Mouse (Mus musculus): ENCODE results near the gene Slc22a13. TPM values are rescaled to one million over a fixed set of nuclear protein-coding genes. Genes with fewer than 3 reads are reported as not detected.

The Slc22a13 gene
- polyA plus RNA-seq (2015; fragmentation: Nextera tagmentation; extraction: Ambion mirVana): not detected in 2 replicates

DNA sequence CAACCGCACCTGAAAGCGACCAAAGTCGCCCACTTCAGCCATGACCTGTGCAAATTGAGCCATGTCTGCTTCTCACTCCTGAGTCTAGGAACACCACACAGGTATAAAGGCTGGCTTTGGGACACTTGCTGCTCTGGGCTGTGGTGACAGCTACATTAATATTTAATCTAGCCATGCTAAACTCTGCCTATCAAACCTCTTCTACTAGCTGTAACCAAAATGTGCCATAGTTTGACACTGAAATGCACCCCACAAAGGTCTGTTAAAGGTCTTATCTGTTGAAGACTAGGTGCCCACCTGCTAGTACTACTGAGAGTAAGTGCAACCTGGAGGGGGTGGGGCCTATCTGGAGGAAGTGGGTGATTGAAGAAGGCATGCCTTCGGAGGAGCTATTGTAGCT lies at the start of gene Slc22a13:
TSS of gene Slc22a13 (minus strand) at position 101 of the 400 bp plus-strand sequence.
- no peaks in the 10 kb centered on the region for H3K9me3 ChIP-seq (replicated peaks; ENCODE audit: control insufficient read depth, low read length)
- no peak within 1 kb of the TSS for H3K4me2 ChIP-seq (ENCODE audit: low read depth, low read length)
- no peak within 1 kb of the TSS for H3K27ac ChIP-seq (ENCODE audit: low read length)
- H3K4me1 ChIP-seq (ENCODE audit: control insufficient read depth, insufficient read depth, low read length): no peaks in the 10 kb centered on the region
- H3K36me3 ChIP-seq (ENCODE audit: control insufficient read depth, insufficient read depth, low read length): no peaks in the 10 kb centered on the region
- 94% methylated on average over 4 of the region's 4 CpGs for WGBS
- no peak for ATAC-seq (ENCODE audit: insufficient read depth, low FRiP score)
- no peaks in the 10 kb centered on the region for H3K27me3 ChIP-seq (ENCODE audit: control insufficient read depth, insufficient read depth, low read length)
- H3K4me3 ChIP-seq (replicated peaks; ENCODE audit: low read length): no peak within 1 kb of the TSS
- H3K9ac ChIP-seq (ENCODE audit: low read length): no peak within 1 kb of the TSS

DNA sequence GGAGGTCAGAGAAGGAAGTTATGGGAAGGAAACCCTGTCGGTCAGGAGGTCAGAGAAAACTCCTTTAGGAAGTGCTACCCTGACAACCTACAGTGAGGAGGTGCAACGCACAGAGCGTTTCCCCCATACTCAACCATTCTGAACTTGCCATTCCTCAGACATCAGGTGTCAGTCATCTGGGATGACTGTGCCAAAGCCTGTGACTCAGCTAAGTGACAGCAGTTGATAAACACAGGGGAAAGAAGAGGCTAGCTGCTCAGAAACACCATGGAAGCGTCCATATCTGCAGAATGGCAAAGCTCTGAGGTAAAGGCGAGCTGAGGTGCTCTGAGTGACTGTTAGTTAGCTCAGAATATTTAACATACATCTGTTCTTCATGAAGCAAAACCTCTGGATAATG lies 49.2 kb upstream of the Slc22a13 start:
- ATAC-seq (ENCODE audit: insufficient read depth, low FRiP score): no peak
- Histone ChIP-seq H3K27ac (ENCODE audit: low read length) (no peak overlapping the region), H3K36me3 (ENCODE audit: control insufficient read depth, insufficient read depth, low read length) (peaks cover 7% of the 10 kb centered on the region; the same call in 1 of the 2 replicates), H3K27me3 (ENCODE audit: control insufficient read depth, insufficient read depth, low read length) (no peaks in the 10 kb centered on the region), H3K9me3 (replicated peaks; ENCODE audit: control insufficient read depth, low read length) (no peaks in the 10 kb centered on the region), H3K9ac (ENCODE audit: low read length) (no peak overlapping the region), H3K4me1 (ENCODE audit: control insufficient read depth, insufficient read depth, low read length) (no peaks in the 10 kb centered on the region), H3K4me3 (replicated peaks; ENCODE audit: low read length) (no peak overlapping the region), H3K4me2 (ENCODE audit: low read depth, low read length) (no peak overlapping the region)
- WGBS: 78% methylated on average over 5 of the region's 5 CpGs

DNA sequence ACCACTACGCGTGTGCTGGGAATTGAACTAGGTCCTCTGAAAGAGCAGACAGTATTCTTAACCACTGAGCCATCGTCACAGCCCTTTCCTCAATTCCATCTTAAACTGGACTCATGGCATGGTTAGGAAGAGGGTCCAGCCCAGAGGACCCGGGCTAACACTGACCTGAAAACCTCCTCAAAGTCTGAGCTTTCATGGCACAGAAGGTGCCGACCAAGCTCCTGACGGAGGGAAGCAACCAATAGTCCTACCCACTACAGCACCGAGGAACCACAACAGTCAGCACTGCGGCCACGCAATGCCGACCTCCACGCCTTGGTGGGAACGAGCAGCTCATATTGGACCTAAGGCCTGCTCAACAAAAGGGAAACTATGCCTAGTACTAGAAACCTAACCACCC lies 47.3 kb upstream of the Slc22a13 start:
- Histone ChIP-seq H3K9me3 (replicated peaks; ENCODE audit: control insufficient read depth, low read length) (no peaks in the 10 kb centered on the region), H3K4me1 (ENCODE audit: control insufficient read depth, insufficient read depth, low read length) (no peaks in the 10 kb centered on the region), H3K9ac (ENCODE audit: low read length) (no peak overlapping the region), H3K36me3 (ENCODE audit: control insufficient read depth, insufficient read depth, low read length) (peaks cover 10% of the 10 kb centered on the region; the same call in 1 of the 2 replicates), H3K27me3 (ENCODE audit: control insufficient read depth, insufficient read depth, low read length) (no peaks in the 10 kb centered on the region), H3K27ac (ENCODE audit: low read length) (no peak overlapping the region), H3K4me3 (replicated peaks; ENCODE audit: low read length) (no peak overlapping the region), H3K4me2 (ENCODE audit: low read depth, low read length) (no peak overlapping the region)
- ATAC-seq (ENCODE audit: insufficient read depth, low FRiP score): no peak
- WGBS: 97% methylated on average over 12 of the region's 12 CpGs

DNA sequence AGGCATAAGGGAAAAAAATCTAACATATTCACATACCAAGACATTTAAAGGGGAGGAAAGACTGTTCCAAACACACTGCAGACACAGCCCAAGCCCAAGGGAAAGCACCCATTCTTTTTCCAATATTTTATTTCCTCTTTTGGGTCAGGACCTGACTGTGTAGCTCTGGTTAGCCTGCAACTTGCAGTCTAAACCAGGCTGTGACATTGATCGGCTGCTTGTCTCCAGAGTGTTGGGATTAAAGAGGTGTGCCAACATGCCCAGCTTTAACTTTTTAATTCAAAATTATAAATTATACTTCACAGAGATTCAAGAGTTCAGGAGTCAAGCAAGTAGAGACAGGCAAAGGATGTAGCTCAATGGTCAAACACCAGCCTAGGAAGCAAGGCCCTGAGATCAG lies 46.2 kb upstream of the Slc22a13 start:
- Histone ChIP-seq H3K4me3 (replicated peaks; ENCODE audit: low read length) (no peak overlapping the region), H3K36me3 (ENCODE audit: control insufficient read depth, insufficient read depth, low read length) (peaks cover 10% of the 10 kb centered on the region; the same call in 1 of the 2 replicates), H3K9me3 (replicated peaks; ENCODE audit: control insufficient read depth, low read length) (no peaks in the 10 kb centered on the region), H3K27ac (ENCODE audit: low read length) (no peak overlapping the region), H3K4me1 (ENCODE audit: control insufficient read depth, insufficient read depth, low read length) (no peaks in the 10 kb centered on the region), H3K4me2 (ENCODE audit: low read depth, low read length) (no peak overlapping the region), H3K27me3 (ENCODE audit: control insufficient read depth, insufficient read depth, low read length) (no peaks in the 10 kb centered on the region), H3K9ac (ENCODE audit: low read length) (no peak overlapping the region)
- ATAC-seq (ENCODE audit: insufficient read depth, low FRiP score): no peak
- WGBS: 90% methylated on average over 1 of the region's 1 CpGs

- H3K36me3 ChIP-seq (ENCODE audit: control insufficient read depth, insufficient read depth, low read length): peaks cover 13% of the 10 kb centered on the region; the same call in 1 of the 2 replicates
- ATAC-seq (ENCODE audit: insufficient read depth, low FRiP score): no peak
- H3K4me2 ChIP-seq (ENCODE audit: low read depth, low read length): no peak overlapping the region
- WGBS: 84% methylated on average over 2 of the region's 2 CpGs
- H3K9ac ChIP-seq (ENCODE audit: low read length): no peak overlapping the region
- no peaks in the 10 kb centered on the region for H3K4me1 ChIP-seq (ENCODE audit: control insufficient read depth, insufficient read depth, low read length)
- no peaks in the 10 kb centered on the region for H3K27me3 ChIP-seq (ENCODE audit: control insufficient read depth, insufficient read depth, low read length)
- H3K9me3 ChIP-seq (replicated peaks; ENCODE audit: control insufficient read depth, low read length): no peaks in the 10 kb centered on the region
- no peak overlapping the region for H3K4me3 ChIP-seq (replicated peaks; ENCODE audit: low read length)
- no peak overlapping the region for H3K27ac ChIP-seq (ENCODE audit: low read length)
Measured at GRCm38 (mm10) chr9:119254187-119254586, 45.3 kb upstream of the Slc22a13 start.

DNA sequence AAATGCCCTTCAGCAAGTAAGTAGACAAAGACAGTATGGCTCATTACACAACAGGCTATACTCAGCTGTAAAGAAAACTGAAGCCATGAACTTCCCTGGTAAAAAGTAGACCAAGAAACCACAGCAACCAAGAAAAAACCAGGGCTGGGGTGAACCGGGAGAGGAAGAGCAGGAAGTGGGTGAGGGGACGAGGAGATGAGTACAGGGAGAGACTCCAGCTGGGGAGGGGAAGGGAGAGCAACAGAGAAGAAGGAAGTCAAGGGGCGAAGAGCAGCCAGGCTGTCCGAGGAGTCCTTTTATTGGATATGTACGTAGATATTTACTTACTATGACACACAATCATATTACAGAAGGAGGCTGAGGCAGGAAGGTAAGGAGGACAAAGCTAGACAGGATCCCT lies 39.1 kb upstream of the Slc22a13 start:
- Histone ChIP-seq H3K27ac (ENCODE audit: low read length) (no peak overlapping the region), H3K4me1 (ENCODE audit: control insufficient read depth, insufficient read depth, low read length) (no peaks in the 10 kb centered on the region), H3K36me3 (ENCODE audit: control insufficient read depth, insufficient read depth, low read length) (peaks cover 10% of the 10 kb centered on the region; the same call in 1 of the 2 replicates), H3K9ac (ENCODE audit: low read length) (no peak overlapping the region), H3K9me3 (replicated peaks; ENCODE audit: control insufficient read depth, low read length) (no peaks in the 10 kb centered on the region), H3K4me3 (replicated peaks; ENCODE audit: low read length) (no peak overlapping the region), H3K27me3 (ENCODE audit: control insufficient read depth, insufficient read depth, low read length) (no peaks in the 10 kb centered on the region), H3K4me2 (ENCODE audit: low read depth, low read length) (no peak overlapping the region)
- 81% methylated on average over 5 of the region's 5 CpGs for WGBS
- ATAC-seq (ENCODE audit: insufficient read depth, low FRiP score): no peak

- Histone ChIP-seq H3K27ac (ENCODE audit: low read length) (no peak overlapping the region), H3K9ac (ENCODE audit: low read length) (no peak overlapping the region), H3K36me3 (ENCODE audit: control insufficient read depth, insufficient read depth, low read length) (peaks cover 10% of the 10 kb centered on the region; the same call in 1 of the 2 replicates), H3K9me3 (replicated peaks; ENCODE audit: control insufficient read depth, low read length) (no peaks in the 10 kb centered on the region), H3K27me3 (ENCODE audit: control insufficient read depth, insufficient read depth, low read length) (no peaks in the 10 kb centered on the region), H3K4me1 (ENCODE audit: control insufficient read depth, insufficient read depth, low read length) (no peaks in the 10 kb centered on the region), H3K4me2 (ENCODE audit: low read depth, low read length) (no peak overlapping the region), H3K4me3 (replicated peaks; ENCODE audit: low read length) (no peak overlapping the region)
- ATAC-seq (ENCODE audit: insufficient read depth, low FRiP score): no peak
- 89% methylated on average over 5 of the region's 5 CpGs for WGBS
Measured at GRCm38 (mm10) chr9:119246826-119247225, 37.9 kb upstream of the Slc22a13 start.

- no peak for ATAC-seq (ENCODE audit: insufficient read depth, low FRiP score)
- Histone ChIP-seq H3K27me3 (ENCODE audit: control insufficient read depth, insufficient read depth, low read length) (no peaks in the 10 kb centered on the region), H3K4me1 (ENCODE audit: control insufficient read depth, insufficient read depth, low read length) (no peaks in the 10 kb centered on the region), H3K36me3 (ENCODE audit: control insufficient read depth, insufficient read depth, low read length) (peaks cover 5% of the 10 kb centered on the region; the same call in 1 of the 2 replicates), H3K9ac (ENCODE audit: low read length) (no peak overlapping the region), H3K27ac (ENCODE audit: low read length) (no peak overlapping the region), H3K4me2 (ENCODE audit: low read depth, low read length) (no peak overlapping the region), H3K4me3 (replicated peaks; ENCODE audit: low read length) (no peak overlapping the region), H3K9me3 (replicated peaks; ENCODE audit: control insufficient read depth, low read length) (no peaks in the 10 kb centered on the region)
- 94% methylated on average over 3 of the region's 3 CpGs for WGBS
Measured at GRCm38 (mm10) chr9:119243981-119244380, 35.1 kb upstream of the Slc22a13 start.

DNA sequence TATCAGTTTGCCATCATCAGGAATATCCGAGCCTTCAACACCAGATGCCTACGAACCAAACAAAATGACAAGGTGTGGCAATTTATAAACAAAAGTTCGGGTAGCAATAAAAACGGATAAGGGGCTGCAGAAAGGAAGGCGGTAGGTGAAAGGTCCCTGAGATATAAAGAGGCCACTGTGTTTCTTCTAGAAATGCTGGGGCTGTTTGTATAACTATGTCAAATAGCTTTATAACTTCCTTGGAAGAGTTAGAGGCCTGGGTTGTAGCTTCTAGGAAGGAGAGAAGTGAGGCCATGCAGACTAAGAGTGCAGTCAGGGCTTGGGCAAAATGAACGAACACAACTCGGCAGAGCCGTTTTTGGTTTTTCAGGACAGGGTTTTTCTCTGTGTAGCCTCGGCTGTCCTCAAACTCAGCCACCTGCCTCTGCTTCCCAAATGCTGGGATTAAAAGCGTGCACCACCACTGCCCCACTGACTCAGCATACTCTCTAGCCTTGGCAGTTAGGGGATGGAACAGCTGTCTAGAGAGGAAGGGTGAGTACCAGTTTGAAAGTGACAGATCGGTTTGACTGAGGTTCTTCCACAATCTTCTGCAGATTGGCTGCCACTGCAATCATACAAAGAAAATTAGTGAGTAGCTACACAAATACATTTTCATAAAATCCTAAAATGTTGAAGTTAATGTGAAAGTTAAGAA lies 32.4 kb upstream of the Slc22a13 start:
- Histone ChIP-seq H3K4me3 (replicated peaks; ENCODE audit: low read length) (no peak overlapping the region), H3K4me1 (ENCODE audit: control insufficient read depth, insufficient read depth, low read length) (no peaks in the 10 kb centered on the region), H3K36me3 (ENCODE audit: control insufficient read depth, insufficient read depth, low read length) (peaks cover 8% of the 10 kb centered on the region; the same call in 1 of the 2 replicates), H3K27me3 (ENCODE audit: control insufficient read depth, insufficient read depth, low read length) (no peaks in the 10 kb centered on the region), H3K27ac (ENCODE audit: low read length) (no peak overlapping the region), H3K9me3 (replicated peaks; ENCODE audit: control insufficient read depth, low read length) (no peaks in the 10 kb centered on the region), H3K4me2 (ENCODE audit: low read depth, low read length) (no peak overlapping the region), H3K9ac (ENCODE audit: low read length) (no peak overlapping the region)
- 72% methylated on average over 11 of the region's 11 CpGs for whole genome bisulfite sequencing
- ATAC-seq (ENCODE audit: insufficient read depth, low FRiP score): no peak
